Mouse (Mus musculus): ENCODE results near the gene Pld2.
"Not testable (repeated sequence)": the region's sequence is repeated elsewhere in the genome, so short reads cannot be mapped to it uniquely, and the experiment has no call there.

Gene Pld2

DNA sequence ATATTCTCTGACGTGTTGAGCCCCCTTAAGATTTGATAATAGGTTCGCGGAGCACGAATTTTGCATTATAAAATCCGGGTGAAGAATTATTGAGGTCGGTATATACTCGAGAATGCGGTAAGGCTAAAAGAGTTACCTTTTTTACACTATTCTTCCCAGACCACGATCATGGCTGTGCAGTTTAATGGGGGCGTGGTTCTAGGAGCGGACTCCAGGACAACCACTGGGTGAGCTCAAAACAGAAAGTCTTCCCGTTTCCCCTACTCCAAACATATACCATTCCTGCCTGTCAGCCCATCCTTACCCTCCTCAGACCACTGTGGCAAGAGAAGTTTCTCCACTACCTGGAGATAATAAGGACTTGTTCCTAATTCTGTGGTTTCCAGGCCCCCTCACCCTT lies 14.1 kb upstream of the Pld2 start:
- DNase-seq (ENCODE audit: low spot score), result no peak

DNA sequence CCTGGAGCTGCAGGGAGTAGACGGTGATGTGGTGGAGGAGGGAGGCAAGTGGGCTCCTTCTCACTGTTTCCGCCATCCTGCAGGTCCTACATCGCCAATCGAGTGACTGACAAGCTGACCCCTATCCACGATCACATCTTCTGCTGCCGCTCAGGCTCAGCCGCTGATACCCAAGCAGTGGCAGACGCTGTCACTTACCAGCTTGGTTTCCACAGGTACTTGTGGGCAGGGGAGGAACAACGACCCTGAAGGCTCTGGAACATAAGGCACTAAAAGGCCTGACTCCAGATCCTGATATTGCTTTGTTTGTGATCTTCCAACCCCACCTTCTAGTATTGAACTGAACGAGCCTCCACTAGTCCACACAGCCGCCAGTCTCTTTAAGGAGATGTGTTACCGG lies 13.7 kb upstream of the Pld2 start:
- no peak for DNase-seq (ENCODE audit: low spot score)

DNA sequence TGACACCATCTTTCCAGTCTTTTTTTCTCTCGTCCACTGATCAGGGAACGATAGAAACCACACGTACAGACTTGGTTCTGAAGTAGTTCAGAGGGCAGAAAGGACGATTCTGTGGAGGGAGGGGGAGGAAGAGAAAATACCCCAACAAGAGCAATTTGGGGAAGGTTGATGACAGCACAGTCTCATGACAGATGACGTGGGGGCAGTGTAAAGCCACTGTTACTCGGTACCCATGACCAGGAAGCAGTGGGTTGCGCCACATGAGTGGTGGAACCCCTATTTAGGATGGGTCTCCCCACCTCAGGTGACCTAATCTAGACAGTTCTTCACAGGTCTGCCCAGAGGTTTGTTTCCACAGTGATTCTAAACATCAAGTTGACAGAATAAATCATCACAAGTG lies 11.3 kb upstream of the Pld2 start:
- no peak for DNase-seq (ENCODE audit: low spot score)

DNA sequence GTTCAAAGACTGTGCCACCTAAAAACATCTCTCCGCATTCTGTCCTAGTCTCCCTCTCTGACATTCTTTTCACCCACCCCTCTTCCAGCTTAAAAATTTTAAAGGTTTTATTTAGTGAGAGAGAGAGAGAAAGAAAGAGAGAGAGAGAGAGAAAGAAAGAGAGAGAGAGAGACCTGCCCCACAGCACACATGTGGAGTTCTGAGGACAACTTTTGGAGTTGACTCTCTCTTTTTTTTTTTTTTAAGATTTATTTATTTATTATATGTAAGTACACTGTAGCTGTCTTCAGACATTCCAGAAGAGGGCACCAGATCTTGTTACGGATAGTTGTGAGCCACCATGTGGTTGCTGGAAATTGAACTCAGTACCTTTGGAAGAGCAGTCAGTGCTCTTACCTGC lies 8.8 kb upstream of the Pld2 start:
- not testable (repeated sequence) for DNase-seq (ENCODE audit: low spot score)

DNA sequence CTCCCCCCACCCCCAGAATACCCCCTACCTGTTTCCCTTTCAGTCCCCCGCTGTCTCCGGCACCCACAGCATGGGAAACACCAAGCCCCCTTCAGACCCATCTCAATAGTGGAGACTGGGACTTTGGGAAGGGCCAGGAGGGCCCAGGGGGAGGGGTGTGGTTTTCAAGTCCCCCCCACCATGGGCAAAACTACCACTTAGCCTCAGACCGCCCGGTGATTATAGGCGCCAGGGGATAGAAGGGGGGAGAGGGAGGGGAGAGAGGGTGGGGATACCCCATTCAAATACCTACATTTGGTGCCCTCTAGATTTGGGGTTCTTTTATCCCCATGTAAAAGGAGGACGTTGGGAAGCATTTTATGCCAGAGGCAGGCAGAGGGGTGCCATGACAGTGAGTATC lies 7.0 kb upstream of the Pld2 start, which contains the start of gene Gm40193:
Gene Gm40193 (minus strand): TSS at position 101 of the 400 bp plus-strand sequence.
- no peak for DNase-seq (ENCODE audit: low spot score)

DNA sequence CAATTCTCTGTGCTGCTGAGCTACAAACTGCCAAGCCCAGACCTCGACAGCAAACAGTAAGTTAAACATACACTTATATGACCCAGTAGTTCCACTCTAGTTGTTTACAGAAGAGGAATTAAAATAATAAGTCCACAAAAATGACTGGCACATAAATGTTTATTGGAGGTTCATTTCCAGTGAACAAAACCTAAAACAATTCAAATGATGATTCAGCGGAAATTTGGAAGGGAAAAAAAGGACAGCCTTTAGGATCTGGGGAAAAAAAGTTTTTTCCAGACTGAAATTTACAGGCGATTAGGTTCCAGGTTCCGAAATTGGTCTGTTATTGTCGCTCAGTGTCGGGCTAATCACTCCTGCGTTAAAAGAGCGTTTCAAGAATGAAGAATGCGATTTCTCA lies 441 bp upstream of the Pld2 start:
- no peak for DNase-seq (ENCODE audit: low spot score)

DNA sequence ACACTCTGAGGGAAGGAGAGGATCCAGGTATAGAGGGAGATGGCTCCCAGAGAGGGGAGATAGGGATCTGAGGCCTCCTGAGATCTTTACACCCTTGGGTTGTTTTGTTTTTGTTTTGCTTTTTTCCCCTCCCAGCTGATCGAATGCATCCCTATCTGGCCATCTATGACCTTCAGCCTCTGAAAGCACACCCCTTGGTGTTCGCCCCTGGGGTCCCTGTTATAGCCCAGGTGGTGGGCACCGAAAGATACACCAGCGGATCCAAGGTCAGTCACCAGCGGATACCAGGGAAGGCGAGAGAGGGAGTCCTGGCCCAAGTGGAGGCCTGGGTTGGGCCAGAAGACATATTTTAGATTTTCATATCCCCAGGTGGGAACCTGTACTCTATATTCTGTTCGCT lies 1.1 kb downstream of the Pld2 start:
- no peak for DNase-seq (ENCODE audit: low spot score)

DNA sequence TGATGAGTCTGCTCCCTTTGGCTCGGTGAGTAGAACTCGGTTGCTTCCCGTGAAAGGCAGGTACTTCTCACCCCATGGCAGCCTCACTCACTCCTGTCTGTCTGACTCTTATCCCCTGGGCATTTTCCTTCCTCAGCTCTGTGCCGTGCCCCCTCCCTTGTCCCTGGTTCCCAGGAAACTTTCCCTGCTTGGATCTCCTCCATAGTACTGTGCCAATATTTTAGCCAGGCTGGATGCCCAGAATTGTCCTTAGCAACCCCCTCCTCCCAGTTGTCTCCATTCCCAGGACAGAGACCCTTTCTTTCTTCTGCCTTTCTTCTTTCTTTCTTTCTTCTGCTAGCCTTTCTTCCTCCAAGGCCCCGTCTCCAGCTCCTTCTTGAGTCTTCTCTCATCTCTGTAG lies 1.6 kb downstream of the Pld2 start:
- DNase-seq (ENCODE audit: low spot score), result no peak

DNA sequence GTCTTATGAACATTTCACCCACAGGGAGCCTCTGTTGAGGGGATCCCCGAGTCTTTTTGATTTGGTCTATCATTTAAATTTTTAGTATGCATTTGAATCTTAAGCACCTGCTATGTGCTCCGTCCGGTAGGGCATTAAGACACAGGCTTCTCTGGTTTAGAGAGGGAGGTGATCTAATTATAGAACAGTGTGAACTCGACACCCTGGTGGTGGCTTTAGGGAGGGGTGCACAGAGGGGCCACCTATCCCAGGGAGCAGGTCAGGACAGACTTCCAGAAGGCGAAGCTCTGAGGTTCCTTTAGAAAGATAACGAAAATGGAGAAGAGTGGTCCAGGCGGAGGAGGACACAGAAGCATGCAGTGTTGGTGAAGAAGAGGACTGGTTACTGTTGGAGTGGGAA lies 4.6 kb downstream of the Pld2 start:
- DNase-seq (ENCODE audit: low spot score), result no peak

DNA sequence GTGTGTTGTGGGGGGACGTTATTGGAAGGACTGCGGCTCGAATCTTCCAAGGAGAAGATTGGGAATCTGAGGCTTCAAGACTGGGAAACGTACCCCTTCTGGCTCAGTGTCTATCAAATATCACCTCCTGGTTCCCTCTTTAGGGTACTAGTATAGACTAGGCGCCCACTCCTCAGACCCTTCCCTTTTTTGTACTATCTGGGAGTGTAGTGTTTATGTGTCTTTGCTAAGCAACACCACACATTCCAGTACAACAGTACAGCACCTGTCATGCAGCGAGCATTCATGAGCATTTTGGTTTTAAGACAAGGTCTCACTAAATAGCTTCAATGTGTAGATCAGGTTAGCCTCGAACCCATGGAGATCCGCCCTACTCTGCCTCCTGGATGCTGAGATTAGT lies 11.7 kb downstream of the Pld2 start:
- DNase-seq (ENCODE audit: low spot score), result no peak

DNA sequence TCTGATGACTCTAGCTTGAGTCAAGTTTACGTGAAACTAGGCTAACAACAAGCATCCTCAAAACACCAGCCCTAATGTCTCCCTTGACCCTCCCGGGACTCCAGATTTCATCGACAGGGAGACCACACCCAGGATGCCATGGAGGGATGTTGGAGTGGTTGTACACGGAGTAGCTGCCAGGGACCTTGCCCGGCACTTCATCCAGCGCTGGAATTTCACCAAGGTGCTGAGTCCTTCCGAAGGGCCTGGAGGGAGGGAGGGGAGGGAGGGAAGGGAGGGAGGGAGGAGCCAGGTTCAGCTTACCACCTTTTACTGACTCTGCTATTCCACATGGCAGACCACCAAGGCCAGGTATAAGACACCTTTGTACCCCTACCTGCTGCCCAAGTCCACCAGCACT lies 14.1 kb downstream of the Pld2 start:
- DNase-seq (ENCODE audit: low spot score), result no peak

DNA sequence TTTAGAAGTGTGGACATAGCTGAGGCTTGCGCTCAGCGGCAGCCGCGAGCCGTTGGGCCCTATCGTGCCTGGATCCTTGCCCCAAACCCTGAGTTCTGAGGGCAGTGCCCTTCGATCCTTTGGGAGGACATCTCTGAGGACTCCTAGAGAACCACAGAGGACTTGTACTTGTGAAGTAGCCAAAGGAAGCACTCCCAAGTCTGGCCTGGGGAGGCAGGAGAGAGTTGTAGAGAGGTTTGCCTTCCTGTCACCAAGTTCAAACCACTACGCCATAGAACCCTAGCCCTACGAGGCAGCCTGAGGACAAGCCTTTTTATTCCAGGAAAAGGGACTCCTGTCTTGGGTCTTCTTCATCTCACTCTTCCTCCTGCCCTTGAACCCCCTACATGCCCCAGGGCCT lies 17.7 kb downstream of the Pld2 start:
- no peak for DNase-seq (ENCODE audit: low spot score)

DNA sequence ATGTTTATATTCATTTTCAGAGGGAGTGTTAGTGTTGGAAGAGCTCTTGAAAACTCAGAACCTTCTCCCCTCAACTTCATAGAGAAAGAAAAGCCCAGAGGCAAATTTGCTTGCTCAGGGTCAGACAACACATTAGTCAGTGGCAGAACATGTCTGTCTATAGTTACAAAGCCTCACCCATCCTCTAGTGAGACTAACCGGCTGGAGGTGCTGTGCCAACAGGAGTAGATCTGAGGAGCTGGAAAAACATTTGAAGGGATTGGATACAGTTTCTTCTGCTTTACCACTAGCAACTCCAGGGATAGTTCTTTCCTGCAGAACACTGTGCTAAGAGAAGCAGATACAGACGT lies 22.0 kb downstream of the Pld2 start:
- DNase-seq (ENCODE audit: low spot score), result no peak

DNA sequence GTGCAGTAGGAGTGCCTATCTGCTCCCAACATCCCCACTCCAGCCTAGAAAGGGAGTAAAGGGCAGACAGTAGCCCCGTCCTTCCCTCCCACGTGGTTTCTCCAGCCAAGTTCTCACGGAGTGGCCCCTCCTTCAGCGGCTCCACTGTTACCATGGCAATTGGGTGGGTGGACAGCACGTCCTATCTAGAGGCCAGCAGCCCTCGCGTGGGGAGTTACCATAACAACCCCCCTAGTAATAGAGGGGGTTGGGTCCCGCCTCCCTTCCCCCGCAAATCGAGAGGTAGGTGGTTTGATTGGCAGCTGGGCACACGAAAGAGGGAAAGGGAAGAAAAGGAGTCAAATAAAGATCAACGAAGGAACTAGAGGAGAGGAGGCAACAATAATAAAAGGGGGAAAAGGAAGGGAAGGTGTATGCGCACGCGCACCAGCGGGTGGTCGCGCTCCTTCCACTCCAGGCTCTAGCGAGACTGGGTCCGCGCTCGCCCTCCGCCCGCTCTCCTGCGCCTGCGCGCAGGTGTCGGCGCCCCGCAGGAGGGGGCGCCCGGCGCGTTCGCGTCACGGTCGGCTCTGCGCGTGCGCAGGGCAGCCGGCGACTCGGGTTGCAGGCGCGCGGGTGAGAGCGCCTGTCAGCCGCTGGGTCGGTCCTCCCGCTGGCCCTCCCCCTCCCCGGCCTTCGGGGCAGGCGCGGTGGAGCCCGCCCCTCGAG lies 22.6 kb downstream of the Pld2 start, which contains the start of gene Mink1:
Gene Mink1 (plus strand): TSS at position 595 of the 708 bp plus-strand sequence.
- peak; percentile 77 for DNase-seq (ENCODE audit: low spot score)

DNA sequence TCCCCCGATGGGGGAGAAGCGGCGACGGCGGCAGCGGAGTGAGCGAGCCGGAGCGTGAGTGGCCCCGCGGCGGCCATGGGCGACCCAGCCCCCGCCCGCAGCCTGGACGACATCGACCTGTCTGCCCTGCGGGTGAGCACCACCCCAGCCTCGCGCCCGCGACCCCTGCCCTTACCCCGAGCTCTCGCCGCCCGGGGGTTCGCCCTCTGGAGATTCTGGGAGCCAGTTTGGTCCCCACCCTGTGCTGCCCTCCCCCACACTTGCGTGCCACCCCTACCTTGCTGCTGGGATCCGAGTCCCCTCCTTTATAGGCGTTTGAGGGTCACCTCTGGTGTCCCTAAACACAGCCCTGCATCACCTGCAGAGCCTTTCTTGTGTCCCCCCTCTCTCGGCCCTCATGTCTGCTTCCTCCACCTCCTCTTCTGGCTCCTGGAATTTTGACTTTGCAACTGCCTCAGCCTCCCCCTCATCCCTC lies 23.2 kb downstream of the Pld2 start:
- no peak for DNase-seq (ENCODE audit: low spot score)

DNA sequence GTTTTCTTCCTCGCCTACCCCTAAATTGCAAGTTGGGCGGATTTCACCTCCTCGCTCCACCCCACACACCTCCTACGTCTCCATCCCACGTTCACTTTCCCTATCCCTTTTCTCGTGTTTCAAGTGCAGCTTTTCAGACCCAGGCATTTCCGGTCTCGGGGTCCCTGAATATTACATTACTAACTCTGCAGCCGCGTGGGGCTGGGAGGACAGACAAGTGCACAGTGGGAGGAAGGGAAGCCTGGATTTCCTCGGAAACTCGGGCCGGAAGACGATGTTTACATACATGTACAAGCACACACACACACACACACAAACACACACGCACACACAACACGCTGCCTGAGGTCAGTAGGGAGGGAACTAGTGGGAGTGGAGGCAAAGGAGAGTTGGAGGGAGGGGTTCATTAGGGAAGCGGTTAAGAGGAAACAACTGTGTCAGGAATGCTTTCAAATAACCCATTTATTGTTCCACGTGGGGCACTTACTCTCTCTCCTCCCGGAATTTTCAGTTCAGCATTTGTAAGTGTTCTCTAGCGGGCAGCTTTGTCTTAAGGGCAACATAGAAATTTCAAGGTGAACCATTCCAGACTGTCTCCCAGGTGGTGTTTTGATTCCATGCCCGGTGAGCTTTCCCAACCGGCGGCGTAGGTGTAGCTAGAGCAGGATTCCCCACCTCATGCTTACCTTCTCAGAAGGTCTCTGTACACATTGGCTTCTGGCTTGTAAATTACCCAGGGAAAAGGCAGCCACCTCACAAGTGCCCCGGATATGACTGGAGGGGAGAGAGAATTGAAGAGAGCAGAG lies 23.8 kb downstream of the Pld2 start:
- DNase-seq (ENCODE audit: low spot score), result no peak

DNA sequence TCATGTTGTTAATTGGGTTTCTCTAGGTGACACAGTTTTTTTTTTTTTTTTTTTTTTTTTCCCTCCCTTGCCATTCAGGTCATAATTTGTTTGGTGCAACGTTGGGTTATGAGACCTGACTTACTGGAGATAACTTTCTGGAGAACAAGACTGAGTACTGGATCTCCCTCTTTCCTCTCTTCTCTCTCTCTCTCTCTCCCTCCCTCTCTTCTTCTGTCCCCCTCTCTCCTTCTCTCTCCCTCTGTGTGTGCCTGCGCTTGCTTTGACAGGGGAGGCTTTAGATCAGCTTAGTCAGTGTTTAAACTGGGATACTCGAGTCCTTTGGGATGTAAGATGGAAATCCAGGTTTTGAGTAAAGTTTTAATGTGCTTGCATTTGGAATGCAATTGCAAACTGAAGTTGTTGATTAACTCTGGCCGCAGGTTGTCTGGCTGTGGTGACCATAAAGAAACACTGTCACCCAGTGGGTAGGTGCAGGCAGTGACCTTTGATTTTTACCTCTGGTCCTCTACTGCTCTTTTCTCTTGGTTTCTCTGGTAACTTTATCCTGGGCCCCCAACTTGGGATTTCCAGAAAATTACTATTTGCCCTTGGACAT lies 24.5 kb downstream of the Pld2 start:
- DNase-seq (ENCODE audit: low spot score), result no peak

DNA sequence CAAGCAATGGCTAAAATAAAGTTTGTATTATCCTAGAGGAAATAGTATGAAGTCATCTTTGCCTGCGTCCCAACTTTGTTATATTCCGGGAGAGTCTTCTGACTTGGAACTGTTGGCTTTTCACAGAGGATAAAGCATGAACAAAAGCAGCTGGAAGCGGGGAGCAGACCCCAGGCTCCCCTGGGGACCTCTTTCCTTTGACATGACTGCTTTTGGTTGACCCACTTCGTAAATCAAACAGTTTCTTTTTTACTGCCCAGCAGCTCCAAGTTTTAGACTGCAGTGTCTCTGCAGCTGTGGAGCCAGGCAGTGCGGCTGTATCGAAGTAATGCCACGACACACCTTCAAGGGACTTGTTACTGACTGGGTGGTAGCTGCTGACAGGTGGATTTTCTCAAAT lies 26.7 kb downstream of the Pld2 start:
- DNase-seq (ENCODE audit: low spot score), result no peak

DNA sequence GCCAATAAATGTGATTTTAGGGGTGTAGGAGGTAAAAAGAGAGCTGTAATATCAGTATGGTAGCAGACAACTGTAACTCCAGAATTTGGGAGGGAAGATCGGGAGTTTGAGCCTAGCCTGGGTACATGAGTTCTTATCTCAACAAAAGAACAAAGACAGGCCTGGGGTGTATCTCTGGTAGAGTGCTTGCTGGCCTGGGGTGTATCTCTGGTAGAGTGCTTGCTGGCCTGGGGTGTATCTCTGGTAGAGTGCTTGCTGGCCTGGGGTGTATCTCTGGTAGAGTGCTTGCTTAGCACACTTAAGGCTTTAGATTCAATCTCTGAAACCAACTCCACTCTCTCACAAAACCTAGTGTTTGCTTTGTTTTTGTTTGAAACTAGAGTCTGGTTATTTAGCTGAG lies 30.8 kb downstream of the Pld2 start:
- not testable (repeated sequence) for DNase-seq (ENCODE audit: low spot score)

DNA sequence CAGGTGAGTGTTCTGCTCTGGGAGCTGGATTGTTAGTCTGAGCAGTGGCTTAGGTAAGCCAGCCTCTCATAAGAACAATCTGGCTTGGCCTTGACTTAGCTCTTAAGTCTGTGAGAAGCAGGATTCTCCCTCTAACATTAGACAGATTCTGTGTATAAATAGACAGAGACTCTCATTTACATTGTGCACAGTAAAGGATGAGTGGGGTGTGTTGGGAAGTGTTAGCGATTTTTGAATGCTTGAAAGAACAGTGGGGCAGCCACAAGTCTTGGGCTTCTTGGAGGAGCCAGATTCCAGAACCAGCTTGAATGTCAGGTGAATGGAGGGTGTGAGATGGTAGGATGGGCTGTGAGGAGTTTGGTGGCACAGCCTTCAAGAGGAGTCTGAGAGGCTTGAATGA lies 31.8 kb downstream of the Pld2 start:
- no peak for DNase-seq (ENCODE audit: low spot score)

DNA sequence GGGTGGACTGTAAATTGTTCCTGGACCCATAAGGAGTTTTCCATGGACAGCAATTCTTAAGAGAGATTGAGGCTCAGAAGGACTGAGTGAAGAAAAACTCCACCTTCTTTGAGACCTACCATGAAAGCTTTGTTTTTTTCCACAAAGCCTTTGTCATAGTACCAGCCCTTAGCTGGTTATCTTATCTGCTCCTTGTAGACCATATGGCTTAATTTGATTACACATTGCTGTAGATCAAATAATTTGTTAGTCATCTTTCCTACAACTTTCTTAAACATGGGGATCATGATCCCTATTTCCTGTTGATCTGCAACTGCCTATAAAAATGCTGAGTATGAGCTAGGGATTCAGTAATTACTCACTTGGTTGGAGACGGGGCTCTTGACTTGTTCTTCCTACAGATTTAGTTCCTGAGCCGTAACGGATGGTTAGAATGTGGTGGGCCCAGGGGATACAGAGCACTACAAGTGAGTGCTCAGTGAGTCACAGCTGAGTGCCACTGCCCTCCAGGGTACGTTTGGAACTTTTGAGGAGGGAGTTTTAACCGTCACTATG lies 32.6 kb downstream of the Pld2 start:
- DNase-seq (ENCODE audit: low spot score), result no peak

DNA sequence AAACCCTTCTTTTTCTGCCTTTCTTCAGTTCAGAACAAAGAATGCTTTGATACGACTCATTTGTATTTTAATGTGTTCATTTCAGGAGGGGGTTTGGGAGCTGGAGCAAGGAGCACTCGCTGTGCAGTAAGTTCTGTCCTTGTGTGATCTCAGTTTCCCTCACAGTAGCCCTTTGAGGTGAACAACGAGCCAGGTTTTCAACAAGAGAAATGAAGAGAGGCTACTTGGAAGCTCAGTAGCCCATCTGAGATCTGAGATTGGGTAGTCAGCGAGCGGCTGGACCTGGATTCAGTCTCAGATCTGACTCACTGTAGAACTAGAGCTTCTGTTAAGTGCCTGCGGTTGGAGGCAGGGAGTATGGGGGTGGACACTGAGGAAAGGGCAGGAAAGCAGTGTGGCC lies 34.0 kb downstream of the Pld2 start:
- DNase-seq (ENCODE audit: low spot score), result no peak

DNA sequence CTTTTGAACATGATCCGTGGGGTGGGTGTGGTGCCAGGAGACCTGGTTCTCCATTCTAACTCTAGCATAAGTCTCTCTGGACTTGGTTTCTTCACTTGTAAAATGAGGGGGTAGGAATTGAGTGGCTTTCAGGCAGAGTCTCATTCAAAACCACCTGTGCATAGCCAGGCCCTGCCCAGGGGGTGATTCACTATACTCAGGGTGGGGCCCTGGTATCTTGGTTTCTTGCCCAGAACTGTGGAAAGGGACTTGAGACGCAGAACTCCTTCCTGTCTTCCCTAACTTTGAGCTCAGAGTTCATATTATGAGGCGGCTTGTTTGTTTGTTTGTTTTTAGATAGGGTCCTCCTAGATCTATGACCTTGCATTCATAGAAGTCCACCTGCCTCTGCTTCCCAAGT lies 37.3 kb downstream of the Pld2 start:
- DNase-seq (ENCODE audit: low spot score), result no peak
